Mouse (Mus musculus) heart, postnatal 0 days (tissue): ENCODE measurements around the gene U2surp. TPM values are rescaled to one million over a fixed set of nuclear protein-coding genes. Genes with fewer than 3 reads are reported as not detected.

Experiments used
- ATAC-seq: fragments of 200-750 bp; cut with Nextera tagmentation; 2 replicates; pipeline ENCODE4 v1.8.0; 2017; ENCODE audit warnings: low read depth, moderate number of reproducible peaks, moderate library complexity; ENCODE audit not compliant: insufficient read depth
- DNase-seq: peaks from one replicate; pipeline ENCODE4 v3.0.0-alpha.2; 2016; ENCODE audit warnings: low spot score
- H3K27ac ChIP-seq: fragments of 300-500 bp; sonication (generic); 2 replicates; pipeline ENCODE4 v1.5.1; 2014; ENCODE audit warnings: low read depth, mild to moderate bottlenecking
- H3K27me3 ChIP-seq: fragments of 300-500 bp; sonication (generic); 2 replicates; pipeline ENCODE4 v1.6.1; 2014; ENCODE audit warnings: low read length, mixed read lengths; ENCODE audit not compliant: control insufficient read depth, insufficient read depth
- H3K36me3 ChIP-seq: fragments of 300-500 bp; sonication (generic); replicated peaks from 2 replicates; pipeline ENCODE4 v1.6.1; 2014; ENCODE audit warnings: low read length, mixed read lengths; ENCODE audit not compliant: control insufficient read depth, insufficient read depth
- H3K4me1 ChIP-seq: fragments of 300-500 bp; sonication (generic); 2 replicates; pipeline ENCODE4 v1.6.1; 2014; ENCODE audit warnings: antibody characterized with exemption; ENCODE audit not compliant: control insufficient read depth, insufficient read depth
- H3K4me2 ChIP-seq: fragments of 300-500 bp; sonication (generic); 2 replicates; pipeline ENCODE4 v1.6.1; 2014; ENCODE audit warnings: low read depth, mild to moderate bottlenecking, low read length, moderate library complexity
- H3K4me3 ChIP-seq: fragments of 300-500 bp; sonication (generic); 2 replicates; pipeline ENCODE4 v1.5.1; 2014; ENCODE audit warnings: low read depth, low read length
- H3K9ac ChIP-seq: fragments of 300-500 bp; sonication (generic); replicated peaks from 2 replicates; pipeline ENCODE4 v1.6.1; 2014; ENCODE audit warnings: low read depth, low read length, mixed read lengths
- H3K9me3 ChIP-seq: fragments of 300-500 bp; sonication (generic); replicated peaks from 2 replicates; pipeline ENCODE4 v1.6.1; 2016; ENCODE audit warnings: low read length; ENCODE audit not compliant: control insufficient read depth
- CTCF ChIP-seq: IDR thresholded peaks from 2 replicates; pipeline ENCODE4 v1.5.1; 2016; ENCODE audit warnings: antibody characterized with exemption, control low read depth, low read depth
- EP300 ChIP-seq: IDR thresholded peaks from 2 replicates; pipeline ENCODE4 v1.6.1; 2016; ENCODE audit warnings: antibody characterized with exemption, low read depth
- WGBS: fragments of 180-500 bp; shearing (Covaris S2); extraction: QIAGEN DNeasy Blood & Tissue Kit; methylation state at CpG from one replicate; pipeline ENCODE4 v1.1.7; 2014; 5-methylcytosine and 5-hydroxymethylcytosine counted together
- polyA plus RNA-seq: library from polyadenylated mRNA; unstranded; fragments of >200 nt; fragmentation: Nextera tagmentation; extraction: Ambion mirVana; gene quantifications from 2 replicates; pipeline ENCODE4 v1.2.1, GENCODE M21; 2015
- total RNA-seq: library from RNA; depleted of rRNA; stranded (reverse); fragments of >200 nt; gene quantifications from 2 replicates; pipeline ENCODE4 v1.2.3, GENCODE M21; 2014; ENCODE audit warnings: low replicate concordance

The U2surp gene
- total and polyA plus RNA-seq, 2 experiments from 2014 or later = 22.2 to 71.9 TPM

- Histone ChIP-seq H3K27ac (no peak overlapping the region), H3K4me3 (no peak overlapping the region), H3K36me3 (peaks cover 30% of the 10 kb centered on the region), H3K4me2 (no peak overlapping the region), H3K4me1 (peaks cover 3% of the 10 kb centered on the region; the same call in 1 of the 2 replicates), H3K9ac (no peak overlapping the region), H3K9me3 (no peaks in the 10 kb centered on the region), H3K27me3 (no peaks in the 10 kb centered on the region)
- DNase-seq = no peak
- 69% methylated on average over 1 of the region's 1 CpGs for WGBS
- ATAC-seq = no peak
- TF ChIP-seq CTCF = no peak
- TF ChIP-seq EP300 = no peak
Measured at GRCm38 (mm10) chr9:95495038-95495437, 16.8 kb downstream of the U2surp start.

DNA sequence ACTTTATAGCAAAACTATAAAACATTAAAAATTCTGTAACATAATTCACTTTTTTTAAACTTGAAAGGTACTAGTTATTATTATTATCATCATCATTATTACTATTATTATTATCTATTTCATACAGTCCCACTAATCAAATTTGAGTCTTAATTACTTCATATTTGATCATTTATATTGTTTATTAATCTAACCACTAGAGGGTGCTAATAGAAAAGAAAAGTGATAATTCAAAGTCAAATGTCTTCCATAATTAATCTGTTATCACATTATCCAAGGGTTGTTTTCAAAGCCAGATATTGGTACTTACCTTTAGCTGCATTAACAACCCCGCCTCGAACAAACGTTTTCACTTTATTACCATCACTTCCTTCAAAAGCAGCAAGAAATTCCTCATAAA is 18.4 kb downstream of the U2surp start:
- Histone ChIP-seq H3K9me3 (no peaks in the 10 kb centered on the region), H3K4me3 (no peak overlapping the region), H3K27me3 (no peaks in the 10 kb centered on the region), H3K36me3 (peaks cover 41% of the 10 kb centered on the region), H3K27ac (no peak overlapping the region), H3K4me2 (no peak overlapping the region), H3K9ac (no peak overlapping the region), H3K4me1 (peaks cover 3% of the 10 kb centered on the region; the same call in 1 of the 2 replicates)
- DNase-seq (no peak), ATAC-seq (no peak)
- TF ChIP-seq CTCF (no peak), EP300 (no peak)
- WGBS = 84% methylated on average over 3 of the region's 3 CpGs

- 91% methylated on average over 3 of the region's 3 CpGs for WGBS
- Histone ChIP-seq H3K9me3 (no peaks in the 10 kb centered on the region), H3K4me1 (no peaks in the 10 kb centered on the region), H3K4me3 (no peak overlapping the region), H3K36me3 (peaks cover 44% of the 10 kb centered on the region), H3K27ac (no peak overlapping the region), H3K27me3 (no peaks in the 10 kb centered on the region), H3K4me2 (no peak overlapping the region), H3K9ac (no peak overlapping the region)
- ATAC-seq = no peak
- no peak for DNase-seq
- no peak for TF ChIP-seq EP300
Measured at GRCm38 (mm10) chr9:95490003-95490402, 21.8 kb downstream of the U2surp start.

DNA sequence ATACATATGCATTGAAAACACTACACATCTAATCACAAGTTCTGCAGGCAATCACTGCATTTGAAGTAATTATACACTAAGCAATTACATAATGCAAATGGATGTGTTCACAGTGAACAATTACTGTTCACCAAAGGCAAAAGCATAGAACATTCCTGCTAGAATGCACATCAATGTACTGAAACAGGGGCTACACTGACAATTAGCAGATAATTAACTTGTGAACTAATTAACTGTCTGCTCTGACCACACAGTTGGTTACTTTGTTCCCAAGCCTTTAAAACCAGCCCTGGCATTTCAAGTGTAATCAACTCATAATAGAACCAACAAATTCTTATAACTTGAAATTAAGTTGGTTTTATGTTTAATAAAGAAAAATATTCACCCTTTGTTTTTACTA is 22.9 kb downstream of the U2surp start:
- TF ChIP-seq EP300 (no peak), CTCF (no peak)

DNA sequence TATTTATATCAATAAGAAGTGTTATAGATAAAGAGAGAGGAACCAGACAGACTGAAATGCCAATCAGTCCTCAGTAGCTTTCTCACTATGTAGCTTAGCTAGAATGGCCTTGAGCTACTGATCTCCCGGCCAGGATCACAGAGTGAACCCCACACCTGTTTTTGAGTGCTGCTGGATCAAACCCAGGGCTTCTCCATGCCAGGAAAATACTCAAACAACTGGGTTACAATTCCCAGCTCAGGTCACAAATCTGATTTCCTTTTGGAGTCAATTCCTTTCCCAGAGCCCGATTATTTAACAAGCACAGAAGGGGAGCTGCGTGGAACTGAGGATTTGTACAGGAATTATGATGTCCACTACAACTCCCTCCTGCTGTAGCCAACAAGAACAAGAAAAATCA is 31.8 kb downstream of the U2surp start:
- Histone ChIP-seq H3K27ac (no peak overlapping the region), H3K36me3 (peaks cover 79% of the 10 kb centered on the region), H3K4me3 (no peak overlapping the region), H3K27me3 (no peaks in the 10 kb centered on the region), H3K4me1 (no peaks in the 10 kb centered on the region), H3K4me2 (no peak overlapping the region), H3K9ac (no peak overlapping the region), H3K9me3 (no peaks in the 10 kb centered on the region)
- WGBS = 85% methylated on average over 3 of the region's 3 CpGs
- no peak for TF ChIP-seq EP300
- TF ChIP-seq CTCF = no peak
- DNase-seq (no peak), ATAC-seq (no peak)

More for the DNA sequence above, 22.9 kb downstream of the U2surp start:
- Histone ChIP-seq H3K9me3 (no peaks in the 10 kb centered on the region), H3K36me3 (peaks cover 55% of the 10 kb centered on the region), H3K27ac (no peak overlapping the region), H3K4me2 (no peak overlapping the region), H3K4me1 (no peaks in the 10 kb centered on the region), H3K4me3 (no peak overlapping the region), H3K9ac (no peak overlapping the region), H3K27me3 (no peaks in the 10 kb centered on the region)
- ATAC-seq (no peak), DNase-seq (no peak)

- ATAC-seq (no peak), DNase-seq (no peak)
- Histone ChIP-seq H3K9ac (no peak overlapping the region), H3K9me3 (no peaks in the 10 kb centered on the region), H3K4me2 (no peak overlapping the region), H3K27ac (no peak overlapping the region), H3K27me3 (no peaks in the 10 kb centered on the region), H3K36me3 (peaks cover 76% of the 10 kb centered on the region), H3K4me1 (no peaks in the 10 kb centered on the region), H3K4me3 (no peak overlapping the region)
- 93% methylated on average over 5 of the region's 5 CpGs for WGBS
- TF ChIP-seq EP300 = no peak
- no peak for TF ChIP-seq CTCF
Measured at GRCm38 (mm10) chr9:95478443-95478842, 33.4 kb downstream of the U2surp start.
